Mouse (Mus musculus) kidney, adult 2 months (tissue): Measurements from ENCODE around the gene Efnb1.

Experiments
- CTCF ChIP-seq: fragments of 200-500 bp; conservative IDR thresholded peaks from 2 replicates; pipeline ENCODE4 v1.5.1; 2011; ENCODE audit warnings: low read depth, mild to moderate bottlenecking, control low read depth, low read length, moderate library complexity, mixed read lengths; ENCODE audit not compliant: insufficient read depth, insufficient read length
- POLR2A ChIP-seq: fragments of 200-500 bp; IDR thresholded peaks from one replicate; pipeline ENCODE4 v1.6.1; 2011; ENCODE audit warnings: low read depth, low read length, control low read depth

- TF ChIP-seq CTCF (no peak), POLR2A (no peak)
These were observed 18.4 kb downstream of the Efnb1 start for GRCm38 (mm10) chrX:99154358-99154757.
